Mouse (Mus musculus) midbrain, embryonic 16.5 days (tissue): Measurements from ENCODE around the gene Pde4d. TPM values are rescaled to one million over a fixed set of nuclear protein-coding genes. Genes with fewer than 3 reads are reported as not detected.

Experiments
- ATAC-seq: fragments of 200-750 bp; cut with Nextera tagmentation; 2 replicates; pipeline ENCODE4 v1.8.0; 2017; ENCODE audit warnings: moderate TSS enrichment
- H3K27ac ChIP-seq: fragments of 300-500 bp; sonication (generic); 2 replicates; pipeline ENCODE4 v1.5.1; 2014; ENCODE audit warnings: mild to moderate bottlenecking, low read length, mixed read lengths
- H3K27me3 ChIP-seq: fragments of 300-500 bp; sonication (generic); 2 replicates; pipeline ENCODE4 v1.6.1; 2014; ENCODE audit warnings: low read depth, low read length, mixed read lengths; ENCODE audit not compliant: control insufficient read depth, insufficient read depth
- H3K36me3 ChIP-seq: fragments of 300-500 bp; sonication (generic); 2 replicates; pipeline ENCODE4 v1.6.1; 2014; ENCODE audit warnings: mild to moderate bottlenecking, low read length, moderate library complexity, mixed read lengths; ENCODE audit not compliant: control insufficient read depth, insufficient read depth
- H3K4me1 ChIP-seq: fragments of 300-500 bp; sonication (generic); 2 replicates; pipeline ENCODE4 v1.6.1; 2014; ENCODE audit warnings: mild to moderate bottlenecking, low read length, mixed read lengths; ENCODE audit not compliant: control insufficient read depth, insufficient read depth
- H3K4me2 ChIP-seq: fragments of 300-500 bp; sonication (generic); 2 replicates; pipeline ENCODE4 v1.6.1; 2014; ENCODE audit warnings: mild to moderate bottlenecking, low read length, mixed read lengths
- H3K4me3 ChIP-seq: fragments of 300-500 bp; sonication (generic); 2 replicates; pipeline ENCODE4 v1.5.1; 2014; ENCODE audit warnings: low read depth, mild to moderate bottlenecking, low read length, moderate library complexity, mixed read lengths
- H3K9ac ChIP-seq: fragments of 300-500 bp; sonication (generic); 2 replicates; pipeline ENCODE4 v1.6.1; 2014; ENCODE audit warnings: low read depth, low read length, mixed read lengths
- H3K9me3 ChIP-seq: fragments of 300-500 bp; sonication (generic); replicated peaks from 2 replicates; pipeline ENCODE4 v1.6.1; 2014; ENCODE audit warnings: mild to moderate bottlenecking, low read length, mixed read lengths; ENCODE audit not compliant: control insufficient read depth, poor library complexity, severe bottlenecking
- WGBS: fragments of 180-500 bp; shearing (Covaris S2); extraction: QIAGEN DNeasy Blood & Tissue Kit; methylation state at CpG from one replicate; pipeline ENCODE4 v1.1.7; 2014; 5-methylcytosine and 5-hydroxymethylcytosine counted together
- polyA plus RNA-seq: library from polyadenylated mRNA; unstranded; fragments of >200 nt; fragmentation: Nextera tagmentation; extraction: Ambion mirVana; gene quantifications from 2 replicates; pipeline ENCODE4 v1.2.1, GENCODE M21; 2015

Pde4d gene
- polyA plus RNA-seq, 1 experiment from 2014 or later = 22.6 TPM

GRCm38 (mm10) chr13:108498773-108499313 lies 49.1 kb downstream of the Pde4d start:
- H3K4me2 ChIP-seq = no peak overlapping the region
- H3K9me3 ChIP-seq = no peaks in the 10 kb centered on the region
- H3K9ac ChIP-seq = no peak overlapping the region
- no peak overlapping the region for H3K4me3 ChIP-seq
- no peaks in the 10 kb centered on the region for H3K4me1 ChIP-seq
- no peaks in the 10 kb centered on the region for H3K27me3 ChIP-seq
- no peak for ATAC-seq
- WGBS = 66% methylated on average over 9 of the region's 9 CpGs
- no peaks in the 10 kb centered on the region for H3K36me3 ChIP-seq
- no peak overlapping the region for H3K27ac ChIP-seq

GRCm38 (mm10) chr13:108501386-108501785 lies 51.6 kb downstream of the Pde4d start:
- Histone ChIP-seq H3K4me1 (no peaks in the 10 kb centered on the region), H3K9ac (no peak overlapping the region), H3K27me3 (no peaks in the 10 kb centered on the region), H3K27ac (no peak overlapping the region), H3K4me3 (no peak overlapping the region), H3K36me3 (no peaks in the 10 kb centered on the region), H3K4me2 (no peak overlapping the region), H3K9me3 (no peaks in the 10 kb centered on the region)
- 59% methylated on average over 1 of the region's 1 CpGs for WGBS
- ATAC-seq = no peak

GRCm38 (mm10) chr13:108524548-108524947 lies 74.8 kb downstream of the Pde4d start:
- Histone ChIP-seq H3K36me3 (no peaks in the 10 kb centered on the region), H3K27ac (0 out of 2 replicates have a peak overlapping the region, but pooled peaks have one; percentile 9), H3K9me3 (no peaks in the 10 kb centered on the region), H3K27me3 (no peaks in the 10 kb centered on the region), H3K9ac (no peak overlapping the region), H3K4me1 (0 out of 2 replicates have a peak, but pooled peaks cover 2% of the 10 kb centered on the region), H3K4me3 (no peak overlapping the region), H3K4me2 (no peak overlapping the region)
- 55% methylated on average over 4 of the region's 4 CpGs for WGBS
- ATAC-seq = no peak

- no peak overlapping the region for H3K27ac ChIP-seq
- WGBS = 77% methylated on average over 6 of the region's 6 CpGs
- H3K27me3 ChIP-seq = no peaks in the 10 kb centered on the region
- no peaks in the 10 kb centered on the region for H3K9me3 ChIP-seq
- H3K4me1 ChIP-seq = 0 out of 2 replicates have a peak, but pooled peaks cover 2% of the 10 kb centered on the region
- ATAC-seq = no peak
- H3K4me3 ChIP-seq = no peak overlapping the region
- no peak overlapping the region for H3K4me2 ChIP-seq
- H3K9ac ChIP-seq = no peak overlapping the region
- no peaks in the 10 kb centered on the region for H3K36me3 ChIP-seq
Observed at GRCm38 (mm10) chr13:108524969-108525368, 75.2 kb downstream of the Pde4d start.

- Histone ChIP-seq H3K9ac (no peak overlapping the region), H3K4me3 (no peak overlapping the region), H3K4me2 (no peak overlapping the region), H3K27ac (no peak overlapping the region), H3K4me1 (0 out of 2 replicates have a peak, but pooled peaks cover 2% of the 10 kb centered on the region), H3K9me3 (no peaks in the 10 kb centered on the region), H3K27me3 (no peaks in the 10 kb centered on the region), H3K36me3 (no peaks in the 10 kb centered on the region)
- 40% methylated on average over 13 of the region's 13 CpGs for WGBS
- no peak for ATAC-seq
Observed at GRCm38 (mm10) chr13:108526258-108527007, 76.7 kb downstream of the Pde4d start.

GRCm38 (mm10) chr13:108527090-108527770 lies 77.5 kb downstream of the Pde4d start:
- Histone ChIP-seq H3K27ac (no peak overlapping the region), H3K4me1 (0 out of 2 replicates have a peak, but pooled peaks cover 2% of the 10 kb centered on the region), H3K4me2 (no peak overlapping the region), H3K36me3 (no peaks in the 10 kb centered on the region), H3K9ac (no peak overlapping the region), H3K9me3 (no peaks in the 10 kb centered on the region), H3K27me3 (no peaks in the 10 kb centered on the region), H3K4me3 (no peak overlapping the region)
- WGBS = 88% methylated on average over 7 of the region's 7 CpGs
- no peak for ATAC-seq

- Histone ChIP-seq H3K27me3 (no peaks in the 10 kb centered on the region), H3K4me2 (no peak overlapping the region), H3K9ac (no peak overlapping the region), H3K4me3 (no peak overlapping the region), H3K27ac (no peak overlapping the region), H3K9me3 (no peaks in the 10 kb centered on the region), H3K4me1 (0 out of 2 replicates have a peak, but pooled peaks cover 2% of the 10 kb centered on the region), H3K36me3 (no peaks in the 10 kb centered on the region)
- ATAC-seq = no peak
- WGBS = 85% methylated on average over 1 of the region's 1 CpGs
Observed at GRCm38 (mm10) chr13:108528343-108528742, 78.6 kb downstream of the Pde4d start.

- H3K27me3 ChIP-seq = no peaks in the 10 kb centered on the region
- no peak overlapping the region for H3K27ac ChIP-seq
- H3K4me3 ChIP-seq = no peak overlapping the region
- 96% methylated on average over 1 of the region's 1 CpGs for WGBS
- no peaks in the 10 kb centered on the region for H3K36me3 ChIP-seq
- no peak overlapping the region for H3K4me2 ChIP-seq
- H3K4me1 ChIP-seq = no peaks in the 10 kb centered on the region
- H3K9ac ChIP-seq = no peak overlapping the region
- no peaks in the 10 kb centered on the region for H3K9me3 ChIP-seq
- ATAC-seq = no peak
Observed at GRCm38 (mm10) chr13:108532875-108533274, 83.1 kb downstream of the Pde4d start.

- no peak overlapping the region for H3K4me2 ChIP-seq
- no peak overlapping the region for H3K4me3 ChIP-seq
- H3K27me3 ChIP-seq = no peaks in the 10 kb centered on the region
- H3K9ac ChIP-seq = no peak overlapping the region
- no peak for ATAC-seq
- no peaks in the 10 kb centered on the region for H3K4me1 ChIP-seq
- no peaks in the 10 kb centered on the region for H3K36me3 ChIP-seq
- 79% methylated on average over 4 of the region's 4 CpGs for WGBS
- no peak overlapping the region for H3K27ac ChIP-seq
- H3K9me3 ChIP-seq = no peaks in the 10 kb centered on the region
Observed at GRCm38 (mm10) chr13:108536436-108536835, 86.7 kb downstream of the Pde4d start.
